Mouse (Mus musculus) limb, embryonic 13.5 days (tissue): Measurements from ENCODE around the gene Cnot8. TPM values are rescaled to one million over a fixed set of nuclear protein-coding genes. Genes with fewer than 3 reads are reported as not detected.
"Not testable (repeated sequence)": the region's sequence is repeated elsewhere in the genome, so short reads cannot be mapped to it uniquely, and the experiment has no call there.

Experiments
- ATAC-seq: fragments of 200-750 bp; cut with Nextera tagmentation; 2 replicates; pipeline ENCODE4 v1.8.0; 2017; ENCODE audit warnings: low read depth, moderate number of reproducible peaks, moderate TSS enrichment; ENCODE audit not compliant: low FRiP score
- H3K27ac ChIP-seq: fragments of 300-500 bp; sonication (generic); 2 replicates; pipeline ENCODE4 v1.5.1; 2015; ENCODE audit warnings: inconsistent platforms, mild to moderate bottlenecking, moderate library complexity
- H3K27me3 ChIP-seq: fragments of 300-500 bp; sonication (generic); 2 replicates; pipeline ENCODE4 v1.6.1; 2015; ENCODE audit warnings: mild to moderate bottlenecking, inconsistent platforms
- H3K36me3 ChIP-seq: fragments of 300-500 bp; sonication (generic); 2 replicates; pipeline ENCODE4 v1.6.1; 2015; ENCODE audit warnings: inconsistent platforms, mild to moderate bottlenecking, moderate library complexity
- H3K4me1 ChIP-seq: fragments of 300-500 bp; sonication (generic); 2 replicates; pipeline ENCODE4 v1.6.1; 2015; ENCODE audit warnings: inconsistent platforms
- H3K4me2 ChIP-seq: fragments of 300-500 bp; sonication (generic); replicated peaks from 2 replicates; pipeline ENCODE4 v1.6.1; 2015; ENCODE audit warnings: inconsistent platforms, mild to moderate bottlenecking, moderate library complexity
- H3K4me3 ChIP-seq: fragments of 300-500 bp; sonication (generic); 2 replicates; pipeline ENCODE4 v1.5.1; 2015; ENCODE audit warnings: moderate library complexity, mild to moderate bottlenecking, inconsistent platforms
- H3K9ac ChIP-seq: fragments of 300-500 bp; sonication (generic); 2 replicates; pipeline ENCODE4 v1.6.1; 2015; ENCODE audit warnings: mild to moderate bottlenecking, inconsistent platforms
- H3K9me3 ChIP-seq: fragments of 300-500 bp; sonication (generic); 2 replicates; pipeline ENCODE4 v1.6.1; 2016; ENCODE audit warnings: inconsistent platforms
- WGBS: fragments of 180-500 bp; shearing (Covaris S2); methylation state at CpG from one replicate; pipeline ENCODE4 v1.1.7; 2015; 5-methylcytosine and 5-hydroxymethylcytosine counted together
- polyA plus RNA-seq: library from polyadenylated mRNA; unstranded; fragments of >200 nt; fragmentation: Nextera tagmentation; extraction: Ambion mirVana; gene quantifications from 2 replicates; pipeline ENCODE4 v1.2.1, GENCODE M21; 2015

Cnot8 gene
- polyA plus RNA-seq, result 104 and 106 TPM in 2 replicates

DNA sequence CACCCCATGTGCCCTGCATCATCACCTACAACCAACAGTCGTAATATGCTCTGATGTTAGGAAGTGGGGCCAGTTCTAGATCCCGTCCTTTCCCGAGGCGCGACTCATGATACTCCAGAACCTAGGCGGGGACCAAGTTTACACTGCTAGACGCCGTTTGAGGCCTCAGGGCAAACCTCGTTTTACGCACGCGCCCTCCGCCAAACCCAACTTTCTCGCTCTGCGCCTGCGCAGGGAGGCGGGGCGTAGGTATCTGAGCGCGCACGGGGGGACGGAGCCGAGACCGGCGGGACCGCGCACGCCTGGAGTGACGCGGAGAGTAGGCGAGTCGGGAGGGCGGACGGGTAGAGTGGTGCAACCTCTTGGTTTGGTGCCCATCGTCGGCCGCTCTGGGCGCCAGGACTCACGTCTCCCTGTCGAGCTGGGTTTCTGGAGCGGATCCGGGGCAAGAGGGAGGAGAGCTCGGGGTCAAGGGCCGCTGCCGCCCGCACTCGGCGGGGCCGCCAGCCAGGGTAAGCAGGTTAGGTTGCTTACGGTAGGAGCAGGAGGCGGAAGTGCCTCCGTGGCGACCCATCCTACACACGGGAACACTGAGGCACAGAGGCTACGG lies at the start of gene Cnot8:
Gene Cnot8, plus strand, starts transcription at position 457 of the 610 bp plus-strand sequence.
- peak within 1 kb of the TSS; percentile 94 for H3K9ac ChIP-seq
- WGBS, result under 1% methylated on average over 55 of the region's 55 CpGs
- H3K9me3 ChIP-seq, result no peaks in the 10 kb centered on the region
- H3K4me2 ChIP-seq, result peak within 1 kb of the TSS; percentile 82
- peaks cover 32% of the 10 kb centered on the region for H3K4me1 ChIP-seq
- peaks cover 3% of the 10 kb centered on the region; the same call in 1 of the 2 replicates for H3K27me3 ChIP-seq
- peak; percentile 96 for ATAC-seq
- H3K27ac ChIP-seq, result peak within 1 kb of the TSS; percentile 86
- peak within 1 kb of the TSS; percentile 98 for H3K4me3 ChIP-seq
- H3K36me3 ChIP-seq, result peaks cover 5% of the 10 kb centered on the region; the same call in 1 of the 2 replicates

DNA sequence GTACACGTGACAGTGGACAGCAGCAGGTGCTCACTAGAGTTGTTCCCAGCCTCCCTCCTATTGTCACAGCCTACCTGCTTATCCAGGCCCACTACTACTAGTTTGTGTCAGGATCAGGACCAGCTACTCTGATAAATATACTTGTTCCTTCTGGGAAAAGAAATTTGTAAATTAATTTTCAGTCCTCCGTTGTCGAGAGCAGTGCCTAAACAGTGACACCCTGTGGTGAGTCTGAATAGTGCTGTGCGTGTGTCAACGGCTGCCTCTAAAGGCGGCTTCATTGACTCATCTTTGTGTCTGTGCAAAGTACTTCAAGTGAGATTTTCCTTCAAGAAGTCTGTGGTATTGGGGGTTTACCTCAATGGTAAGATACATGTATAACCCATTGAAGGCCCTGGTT lies 46.5 kb upstream of the Cnot8 start:
- H3K9ac ChIP-seq, result no peak overlapping the region
- H3K4me3 ChIP-seq, result no peak overlapping the region
- no peaks in the 10 kb centered on the region for H3K4me1 ChIP-seq
- no peak overlapping the region for H3K4me2 ChIP-seq
- ATAC-seq, result no peak
- 71% methylated on average over 6 of the region's 6 CpGs for WGBS
- no peaks in the 10 kb centered on the region for H3K27me3 ChIP-seq
- H3K9me3 ChIP-seq, result no peaks in the 10 kb centered on the region
- H3K27ac ChIP-seq, result no peak overlapping the region
- peaks cover 80% of the 10 kb centered on the region for H3K36me3 ChIP-seq

DNA sequence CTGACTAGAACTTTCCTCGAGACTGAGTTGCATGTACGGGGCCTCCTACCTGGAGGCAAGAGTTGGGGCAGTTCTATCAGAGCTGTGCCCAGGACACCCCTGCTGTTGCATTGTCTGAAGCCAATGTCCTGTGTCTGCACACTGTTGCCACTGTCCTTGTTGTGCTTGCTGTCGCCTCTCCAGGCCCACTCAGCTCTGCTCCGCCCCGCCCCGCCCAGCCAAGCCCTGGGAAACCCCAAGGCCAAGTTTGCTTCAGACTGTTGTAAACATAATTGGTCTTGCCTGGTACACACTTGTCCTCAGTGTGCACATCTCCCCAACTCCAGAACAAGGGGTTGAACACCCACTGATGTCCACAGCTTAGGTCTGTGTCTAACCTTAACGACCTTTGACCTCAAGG lies 44.2 kb upstream of the Cnot8 start:
- H3K27me3 ChIP-seq, ATAC-seq, H3K4me2 ChIP-seq, H3K4me1 ChIP-seq, H3K9me3 ChIP-seq, H3K9ac ChIP-seq, H3K27ac ChIP-seq, H3K4me3 ChIP-seq: not testable (repeated sequence)
- H3K36me3 ChIP-seq, result peaks cover 60% of the 10 kb centered on the region
- WGBS, result 93% methylated on average over 7 of the region's 7 CpGs

DNA sequence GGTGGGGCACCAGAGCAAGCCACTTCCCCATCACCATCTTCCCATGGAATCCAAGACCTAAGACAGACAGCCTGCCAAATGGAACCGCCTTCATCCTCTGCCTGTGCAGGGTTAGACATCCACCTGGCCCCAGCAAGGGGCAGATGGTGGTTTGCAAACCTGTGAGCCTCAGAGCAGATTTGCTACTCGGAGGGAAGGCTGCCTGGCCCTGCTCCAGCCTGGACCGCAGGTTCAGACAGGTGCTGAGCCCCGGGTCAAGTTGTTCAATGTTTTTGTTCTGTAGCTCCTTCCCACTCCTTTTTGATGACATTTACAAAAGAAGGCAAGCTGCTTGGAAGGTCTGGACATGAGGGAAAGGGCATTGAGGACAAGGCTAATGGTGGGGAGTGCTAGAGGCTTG lies 42.7 kb upstream of the Cnot8 start:
- H3K9ac ChIP-seq, H3K9me3 ChIP-seq, H3K4me1 ChIP-seq, H3K27me3 ChIP-seq, H3K4me3 ChIP-seq, ATAC-seq, H3K4me2 ChIP-seq, H3K27ac ChIP-seq: not testable (repeated sequence)
- WGBS, result 88% methylated on average over 4 of the region's 4 CpGs
- H3K36me3 ChIP-seq, result peaks cover 46% of the 10 kb centered on the region

DNA sequence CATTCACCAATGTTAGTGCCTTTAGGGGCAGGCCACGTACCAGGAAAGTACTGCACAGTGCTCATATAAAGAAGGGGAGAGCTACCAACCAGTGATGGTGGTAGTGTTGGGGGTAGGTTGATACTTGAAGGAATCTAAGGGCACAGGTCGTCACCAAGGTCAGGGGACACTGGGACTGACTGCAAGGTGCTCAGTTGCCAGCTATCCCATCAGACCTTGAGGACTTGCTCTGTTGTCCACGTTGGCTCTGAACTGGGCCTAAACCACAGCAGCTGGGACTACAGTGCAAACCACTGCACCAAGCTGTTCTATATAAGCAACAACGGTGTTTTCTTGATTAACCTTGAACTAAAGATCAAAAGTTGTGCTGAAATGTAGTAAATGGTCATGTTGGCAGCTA lies 41.4 kb upstream of the Cnot8 start:
- no peak for ATAC-seq

DNA sequence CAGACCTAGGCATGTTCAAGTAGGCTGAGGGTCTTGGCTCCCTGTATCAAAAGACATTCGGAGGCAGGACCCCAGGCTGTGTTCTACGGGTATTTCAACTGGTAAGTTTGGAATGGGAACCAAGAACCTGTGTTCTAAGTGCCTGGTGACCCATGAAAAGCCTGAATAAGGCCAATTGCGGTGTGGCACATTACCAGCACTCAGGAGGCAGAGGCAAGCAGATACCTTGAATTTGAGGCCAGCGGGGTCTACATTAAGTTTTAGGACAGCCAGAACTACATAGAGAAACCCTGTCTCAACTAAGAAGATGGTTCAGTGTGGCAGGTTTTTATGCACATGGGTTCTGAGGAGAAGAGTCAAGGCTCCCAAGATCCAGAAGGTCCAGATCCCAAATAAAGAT lies 38.9 kb upstream of the Cnot8 start:
- Histone ChIP-seq H3K27ac (no peak overlapping the region), H3K9ac (no peak overlapping the region), H3K4me3 (no peak overlapping the region), H3K9me3 (no peaks in the 10 kb centered on the region), H3K4me1 (0 out of 2 replicates have a peak, but pooled peaks cover 5% of the 10 kb centered on the region), H3K27me3 (no peaks in the 10 kb centered on the region), H3K36me3 (peaks cover 15% of the 10 kb centered on the region), H3K4me2 (no peak overlapping the region)
- 88% methylated on average over 4 of the region's 4 CpGs for WGBS
- ATAC-seq, result no peak

More for the DNA sequence above, 41.4 kb upstream of the Cnot8 start:
- Histone ChIP-seq H3K36me3 (peaks cover 35% of the 10 kb centered on the region), H3K4me2 (no peak overlapping the region), H3K27ac (no peak overlapping the region), H3K4me1 (0 out of 2 replicates have a peak, but pooled peaks cover 5% of the 10 kb centered on the region), H3K27me3 (no peaks in the 10 kb centered on the region), H3K4me3 (no peak overlapping the region), H3K9me3 (no peaks in the 10 kb centered on the region), H3K9ac (no peak overlapping the region)
- 91% methylated on average over 4 of the region's 4 CpGs for WGBS

DNA sequence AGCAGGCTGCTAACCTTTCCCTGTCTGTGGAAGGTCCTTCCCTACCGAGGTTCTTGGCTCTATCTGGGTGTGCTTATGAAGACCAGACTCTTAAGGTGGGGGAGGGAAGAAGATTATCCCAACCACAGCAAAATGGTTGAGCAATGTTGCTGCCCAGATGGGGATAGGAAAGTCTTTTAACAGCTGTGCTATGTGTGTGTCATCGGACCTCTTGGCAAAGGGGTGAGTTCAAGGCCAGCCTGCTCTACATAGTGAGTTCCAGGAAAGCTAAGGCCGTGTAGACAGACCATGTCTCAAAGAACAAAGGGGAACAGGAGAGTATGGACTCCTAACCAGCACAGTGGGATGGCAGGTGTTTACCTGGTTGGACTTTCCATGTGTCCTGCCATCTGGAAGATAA lies 31.0 kb upstream of the Cnot8 start:
- Histone ChIP-seq H3K4me1 (no peaks in the 10 kb centered on the region), H3K9ac (no peak overlapping the region), H3K27me3 (no peaks in the 10 kb centered on the region), H3K27ac (no peak overlapping the region), H3K36me3 (no peaks in the 10 kb centered on the region), H3K4me2 (no peak overlapping the region), H3K9me3 (0 out of 2 replicates have a peak, but pooled peaks cover 3% of the 10 kb centered on the region), H3K4me3 (no peak overlapping the region)
- ATAC-seq, result no peak
- 81% methylated on average over 3 of the region's 3 CpGs for WGBS

DNA sequence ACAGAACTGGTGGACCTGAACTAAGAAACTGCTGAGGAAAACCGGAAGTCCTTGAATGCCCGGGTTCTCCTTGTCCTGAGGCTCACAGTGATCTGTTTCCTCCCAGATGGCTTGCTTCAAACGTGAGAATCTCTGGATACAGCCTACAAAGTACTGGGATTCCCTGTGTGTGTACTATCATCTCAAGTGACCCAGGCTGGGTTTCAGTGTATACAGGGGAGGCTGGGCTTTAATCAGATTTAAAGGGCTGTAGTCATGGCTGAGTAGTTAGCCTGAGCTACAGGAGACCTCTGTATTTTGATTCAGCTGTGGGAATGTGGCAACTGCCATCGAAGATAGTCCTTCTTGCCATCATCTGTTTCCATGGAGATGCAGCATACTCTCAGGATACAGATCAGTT lies 26.7 kb upstream of the Cnot8 start:
- no peak overlapping the region for H3K4me3 ChIP-seq
- H3K9ac ChIP-seq, result no peak overlapping the region
- H3K4me2 ChIP-seq, result no peak overlapping the region
- 75% methylated on average over 4 of the region's 4 CpGs for WGBS
- H3K9me3 ChIP-seq, result 0 out of 2 replicates have a peak, but pooled peaks cover 3% of the 10 kb centered on the region
- no peaks in the 10 kb centered on the region for H3K4me1 ChIP-seq
- no peaks in the 10 kb centered on the region for H3K27me3 ChIP-seq
- ATAC-seq, result no peak
- no peak overlapping the region for H3K27ac ChIP-seq
- no peaks in the 10 kb centered on the region for H3K36me3 ChIP-seq

DNA sequence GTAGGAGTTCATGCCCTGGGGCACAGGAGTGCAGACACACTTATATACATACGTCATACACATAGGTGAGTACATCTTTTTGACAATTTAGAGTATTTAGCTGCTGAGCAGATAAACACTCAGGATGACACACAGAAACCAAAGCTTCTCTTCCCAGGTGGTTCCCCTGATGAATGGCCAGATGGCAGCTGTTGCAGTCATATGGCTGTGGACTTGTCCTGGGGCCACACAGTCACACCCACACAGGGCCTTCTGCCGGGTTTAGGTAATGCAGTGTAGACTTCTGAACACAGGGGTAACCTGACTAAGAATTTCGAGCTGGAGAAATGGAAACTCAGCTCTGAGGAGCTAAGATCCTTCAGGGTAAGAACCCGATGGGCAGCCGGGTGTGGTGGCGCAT lies 22.2 kb upstream of the Cnot8 start:
- Histone ChIP-seq H3K27ac (no peak overlapping the region), H3K4me2 (no peak overlapping the region), H3K9me3 (0 out of 2 replicates have a peak, but pooled peaks cover 3% of the 10 kb centered on the region), H3K4me1 (no peaks in the 10 kb centered on the region), H3K27me3 (no peaks in the 10 kb centered on the region), H3K9ac (no peak overlapping the region), H3K36me3 (no peaks in the 10 kb centered on the region), H3K4me3 (no peak overlapping the region)
- no peak for ATAC-seq
- WGBS, result 83% methylated on average over 6 of the region's 6 CpGs

DNA sequence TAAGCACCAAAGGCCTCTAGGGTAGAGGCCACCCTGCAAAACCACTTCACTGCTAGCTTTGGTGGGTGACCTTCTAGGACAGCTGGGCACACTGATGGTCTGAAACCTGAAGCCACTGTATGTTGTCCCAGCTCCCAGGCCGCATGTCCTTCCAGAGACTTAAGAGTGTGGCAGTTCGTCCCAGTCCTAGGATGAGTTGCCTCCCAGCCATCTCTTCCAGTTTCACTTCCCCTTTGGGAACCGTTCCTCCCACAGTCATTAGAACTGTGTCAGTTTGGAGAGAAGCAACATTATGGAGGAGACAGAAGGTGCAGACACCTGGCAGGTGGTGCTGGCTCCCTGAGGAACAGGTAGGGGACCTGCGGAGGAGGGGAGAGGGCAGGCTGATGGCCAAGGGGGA lies 11.4 kb upstream of the Cnot8 start:
- 53% methylated on average over 4 of the region's 4 CpGs for WGBS
- Histone ChIP-seq H3K27me3 (peaks cover 20% of the 10 kb centered on the region), H3K9me3 (no peaks in the 10 kb centered on the region), H3K36me3 (no peaks in the 10 kb centered on the region), H3K4me2 (peak overlapping the region; percentile 44), H3K9ac (no peak overlapping the region), H3K4me3 (0 out of 2 replicates have a peak overlapping the region, but pooled peaks have one; percentile 2), H3K4me1 (peaks cover 8% of the 10 kb centered on the region), H3K27ac (no peak overlapping the region)
- ATAC-seq, result no peak

DNA sequence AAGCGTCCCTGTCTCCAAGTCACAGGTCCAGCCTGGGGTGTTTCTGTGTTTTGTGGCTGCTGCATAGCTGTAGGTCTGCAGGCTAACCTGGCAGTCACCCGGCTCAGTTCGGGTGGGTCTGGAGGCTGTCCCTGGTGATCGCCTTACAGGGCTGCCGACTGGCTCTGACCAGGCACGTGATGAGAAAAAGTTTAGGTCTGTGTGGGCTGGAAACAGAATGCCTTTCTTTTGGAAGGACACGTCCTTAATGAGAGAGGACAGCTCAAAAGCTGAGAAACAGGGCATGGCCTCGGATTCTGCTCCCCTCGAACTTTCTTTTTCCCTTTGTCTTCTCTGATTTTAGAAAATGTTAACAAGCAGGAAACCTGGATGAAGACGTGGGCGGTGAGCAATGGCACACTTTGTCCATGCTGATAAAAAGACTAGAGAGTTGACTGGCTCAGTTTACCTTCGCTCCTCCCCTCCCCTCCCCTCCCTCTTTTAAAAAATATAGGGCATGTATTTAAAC lies 10.9 kb upstream of the Cnot8 start, which contains the start of gene Gm12248:
Gene Gm12248, minus strand, starts transcription at position 114 of the 508 bp plus-strand sequence.
- H3K9me3 ChIP-seq, result no peaks in the 10 kb centered on the region
- H3K36me3 ChIP-seq, result no peaks in the 10 kb centered on the region
- peaks cover 25% of the 10 kb centered on the region for H3K27me3 ChIP-seq
- peak within 1 kb of the TSS; percentile 44 for H3K4me2 ChIP-seq
- peak; percentile 54; the same call in 1 of the 2 replicates for ATAC-seq
- H3K9ac ChIP-seq, result 0 out of 2 replicates have a peak within 1 kb of the TSS, but pooled peaks have one; percentile 1
- 0 out of 2 replicates have a peak within 1 kb of the TSS, but pooled peaks have one; percentile 2 for H3K4me3 ChIP-seq
- no peak within 1 kb of the TSS for H3K27ac ChIP-seq
- peaks cover 8% of the 10 kb centered on the region for H3K4me1 ChIP-seq
- 14% methylated on average over 12 of the region's 12 CpGs for WGBS

DNA sequence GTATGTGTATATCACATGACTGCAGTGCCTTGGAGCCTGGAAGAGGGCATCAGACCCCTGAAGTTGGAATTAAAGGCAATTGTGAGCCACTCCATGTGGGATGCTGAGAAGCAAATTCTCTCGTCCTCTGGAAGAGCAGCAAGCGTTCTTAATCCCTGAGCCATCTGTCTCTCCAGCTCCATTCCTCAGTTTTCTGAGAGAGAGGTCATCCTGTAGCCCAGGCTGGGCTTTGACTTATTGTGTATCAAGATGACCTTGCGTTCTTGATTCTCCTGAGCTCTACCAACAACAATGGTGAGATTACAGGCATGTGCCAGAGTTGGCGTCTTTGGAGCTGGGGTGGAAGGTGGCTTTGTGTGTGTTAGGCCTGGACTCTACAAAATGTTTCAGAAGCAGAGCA lies 9.2 kb upstream of the Cnot8 start:
- Histone ChIP-seq H3K27me3 (peaks cover 35% of the 10 kb centered on the region), H3K9ac (no peak overlapping the region), H3K9me3 (no peaks in the 10 kb centered on the region), H3K4me1 (peaks cover 8% of the 10 kb centered on the region), H3K27ac (no peak overlapping the region), H3K36me3 (no peaks in the 10 kb centered on the region), H3K4me3 (no peak overlapping the region), H3K4me2 (no peak overlapping the region)
- 82% methylated on average over 4 of the region's 4 CpGs for WGBS
- no peak for ATAC-seq
